Mouse (Mus musculus): ENCODE measurements at regions not wholly inside any gene's neighbourhood (a gene's known extent, or its start where the extent isn't known, plus 50 kb on each side); places are given as distances from the start of the nearest gene placed in this dataset.

GRCm38 (mm10) chr3:37938284-37938596, 213.9 kb upstream of the Gm5148 start:
- TF ChIP-seq MXI1 (IDR thresholded peaks at IDR 0.05; ENCODE audit: low read depth, low read length), result no peak
- no peak for TF ChIP-seq POLR2A (IDR thresholded peaks at IDR 0.05; ENCODE audit: control insufficient read depth in 1 of 2, insufficient read depth in 1 of 2, low read depth in 1 of 2, low read length in 2 of 2, poor library complexity in 1 of 2)
- no peak for TF ChIP-seq GABPA (IDR thresholded peaks at IDR 0.05; ENCODE audit: low read depth, low read length)
- no peak for TF ChIP-seq POLR2AphosphoS2 (IDR thresholded peaks at IDR 0.05; ENCODE audit: low read length)
- TF ChIP-seq SIN3A (IDR thresholded peaks at IDR 0.05; ENCODE audit: low read length), result no peak
- TF ChIP-seq ETS1 (IDR thresholded peaks at IDR 0.05; ENCODE audit: low read depth, low read length), result no peak
- no peak for TF ChIP-seq CTCF (IDR thresholded peaks at IDR 0.05 in 2 of 3, conservative IDR thresholded peaks at IDR 0.05 in 1 of 3; ENCODE audit: control insufficient read depth in 1 of 3, insufficient read depth in 1 of 3, low read depth in 2 of 3, low read length in 3 of 3, poor library complexity in 1 of 3, severe bottlenecking in 1 of 3)
- TF ChIP-seq RCOR1 (IDR thresholded peaks at IDR 0.05; ENCODE audit: low read depth, low read length), result no peak
- no peak for TF ChIP-seq UBTF (IDR thresholded peaks at IDR 0.05; ENCODE audit: borderline replicate concordance, insufficient read depth, low read depth, low read length)
- TF ChIP-seq BHLHE40 (IDR thresholded peaks at IDR 0.05; ENCODE audit: borderline replicate concordance, low read depth, low read length), result no peak
- no peak for TF ChIP-seq HCFC1 (IDR thresholded peaks at IDR 0.05; ENCODE audit: low read depth, low read length)
- TF ChIP-seq ZKSCAN1 (IDR thresholded peaks at IDR 0.05; ENCODE audit: low read depth, low read length), result no peak
- TF ChIP-seq SMC3 (IDR thresholded peaks at IDR 0.05; ENCODE audit: low read depth, low read length), result no peak
- TF ChIP-seq ZC3H11A (IDR thresholded peaks at IDR 0.05; ENCODE audit: low read depth, low read length), result no peak
- TF ChIP-seq USF2 (IDR thresholded peaks at IDR 0.05; ENCODE audit: borderline replicate concordance in 1 of 2, insufficient read depth in 1 of 2, low read depth in 1 of 2, low read length in 2 of 2), result no peak
- no peak for TF ChIP-seq KAT2A (conservative IDR thresholded peaks at IDR 0.05; ENCODE audit: low read depth, low read length)
- no peak for TF ChIP-seq CHD2 (IDR thresholded peaks at IDR 0.05; ENCODE audit: low read length)
- TF ChIP-seq E2F4 (IDR thresholded peaks at IDR 0.05; ENCODE audit: borderline replicate concordance, low read depth, low read length), result no peak
- peak; percentile 31 for DNase-seq (ENCODE audit: low read depth, low spot score)
- Histone ChIP-seq H3K9ac (ENCODE audit: control insufficient read depth, low read depth, low read length, poor library complexity, severe bottlenecking) (no peak overlapping the region), H3K4me3 (ENCODE audit: control insufficient read depth in 1 of 2, insufficient read depth in 1 of 2, low read depth in 2 of 2, low read length in 2 of 2) (no peak overlapping the region), H3K27me3 (ENCODE audit: control insufficient read depth in 1 of 2, insufficient read depth in 2 of 2, low read length in 2 of 2) (no peaks in the 10 kb centered on the region; a peak in 1 of 4 replicates), H3K79me2 (ENCODE audit: control insufficient read depth, insufficient read depth, low read length, poor library complexity) (no peaks in the 10 kb centered on the region), H3K27ac (ENCODE audit: control insufficient read depth, low read depth, low read length) (no peak overlapping the region), H3K36me3 (ENCODE audit: control insufficient read depth in 1 of 2, insufficient read depth in 2 of 2, low read length in 2 of 2) (no peaks in the 10 kb centered on the region; a peak in 1 of 4 replicates), H3K4me1 (ENCODE audit: control insufficient read depth in 1 of 2, insufficient read depth in 2 of 2, low read length in 2 of 2) (no peaks in the 10 kb centered on the region), H3K9me3 (replicated peaks; ENCODE audit: insufficient read depth, low read length) (no peaks in the 10 kb centered on the region)

DNA sequence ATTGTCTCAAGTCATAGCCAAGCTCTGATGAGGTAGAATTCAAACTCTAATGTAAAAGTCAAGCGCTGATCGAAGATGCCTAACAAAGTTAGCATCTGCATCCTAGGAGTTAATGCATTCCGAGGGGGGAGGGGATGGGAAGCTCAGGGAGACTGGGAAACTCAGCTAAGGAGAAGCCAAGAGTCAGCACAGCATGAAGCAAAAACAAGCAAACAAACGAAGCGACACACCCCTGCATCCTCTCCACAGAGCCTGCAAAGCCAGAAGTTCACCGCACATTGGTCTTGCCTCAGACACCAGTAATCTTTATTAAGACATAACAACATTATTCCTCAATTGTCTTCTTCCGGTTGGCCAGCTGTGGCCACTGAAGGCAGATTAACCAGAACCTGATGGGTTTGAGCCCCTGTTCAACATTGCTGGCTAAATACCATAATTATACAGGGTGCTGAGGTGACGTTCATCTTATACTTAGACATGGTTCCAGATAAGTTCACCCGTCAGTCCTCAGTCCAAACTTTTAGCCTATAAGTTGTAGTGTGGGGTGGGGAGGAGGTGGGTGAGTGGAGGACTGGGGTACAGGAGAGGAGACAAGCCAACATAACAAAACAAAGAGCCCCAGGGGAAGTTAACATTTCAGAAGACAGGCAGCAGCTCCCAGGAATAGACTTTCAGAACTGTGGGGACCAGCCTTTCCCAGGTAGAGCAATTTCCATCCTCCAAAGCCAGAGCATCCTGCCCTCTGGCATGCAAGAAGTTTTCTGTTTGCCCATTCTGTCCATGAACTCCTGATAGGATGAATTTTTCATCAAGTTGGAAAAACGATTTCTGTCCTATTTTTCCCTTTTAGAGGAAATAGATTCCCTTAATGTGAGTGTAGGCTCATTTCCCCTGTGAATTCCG, 213.3 kb upstream of the Gm5148 start:
- no peak for DNase-seq (ENCODE audit: low read depth, low spot score)
- Histone ChIP-seq H3K4me3 (ENCODE audit: control insufficient read depth in 1 of 2, insufficient read depth in 1 of 2, low read depth in 2 of 2, low read length in 2 of 2) (no peak overlapping the region), H3K27me3 (ENCODE audit: control insufficient read depth in 1 of 2, insufficient read depth in 2 of 2, low read length in 2 of 2) (no peaks in the 10 kb centered on the region), H3K79me2 (ENCODE audit: control insufficient read depth, insufficient read depth, low read length, poor library complexity) (no peaks in the 10 kb centered on the region), H3K36me3 (ENCODE audit: control insufficient read depth in 1 of 2, insufficient read depth in 2 of 2, low read length in 2 of 2) (no peaks in the 10 kb centered on the region; a peak in 1 of 4 replicates), H3K4me1 (ENCODE audit: control insufficient read depth in 1 of 2, insufficient read depth in 2 of 2, low read length in 2 of 2) (no peaks in the 10 kb centered on the region), H3K27ac (ENCODE audit: control insufficient read depth, low read depth, low read length) (no peak overlapping the region), H3K9me3 (replicated peaks; ENCODE audit: insufficient read depth, low read length) (no peaks in the 10 kb centered on the region), H3K9ac (ENCODE audit: control insufficient read depth, low read depth, low read length, poor library complexity, severe bottlenecking) (no peak overlapping the region)
- TF ChIP-seq BHLHE40 (IDR thresholded peaks at IDR 0.05; ENCODE audit: borderline replicate concordance, low read depth, low read length) (no peak), GATA1 (IDR thresholded peaks at IDR 0.05; ENCODE audit: low read depth, low read length) (no peak), ELF1 (IDR thresholded peaks at IDR 0.05; ENCODE audit: low read depth, low read length) (no peak), ZC3H11A (IDR thresholded peaks at IDR 0.05; ENCODE audit: low read depth, low read length) (no peak), RCOR1 (IDR thresholded peaks at IDR 0.05; ENCODE audit: low read depth, low read length) (no peak), USF1 (IDR thresholded peaks at IDR 0.05; ENCODE audit: low read depth, low read length) (no peak), ZNF384 (IDR thresholded peaks at IDR 0.05; ENCODE audit: low read depth, low read length) (no peak), SMC3 (IDR thresholded peaks at IDR 0.05; ENCODE audit: low read depth, low read length) (no peak), MYB (IDR thresholded peaks at IDR 0.05; ENCODE audit: low read depth, low read length) (no peak), MAX (IDR thresholded peaks at IDR 0.05; ENCODE audit: low read length) (no peak)
